Mouse (Mus musculus): ENCODE data around the gene Cnot9.

GRCm38 (mm10) chr1:74542451-74542961 lies 36.6 kb downstream of the Cnot9 start, which contains the start of gene Plcd4:
- TF ChIP-seq CTCF (IDR thresholded peaks at IDR 0.05; ENCODE audit: low read depth) = no peak
- no peak for TF ChIP-seq EP300 (optimal IDR thresholded peaks at IDR 0.05)
